Mouse (Mus musculus): ENCODE measurements around the gene Morn1.

Morn1 gene

GRCm38 (mm10) chr4:155162433-155163319 is 76.3 kb downstream of the Morn1 start:
- no peak for DNase-seq (ENCODE audit: low spot score)

DNA sequence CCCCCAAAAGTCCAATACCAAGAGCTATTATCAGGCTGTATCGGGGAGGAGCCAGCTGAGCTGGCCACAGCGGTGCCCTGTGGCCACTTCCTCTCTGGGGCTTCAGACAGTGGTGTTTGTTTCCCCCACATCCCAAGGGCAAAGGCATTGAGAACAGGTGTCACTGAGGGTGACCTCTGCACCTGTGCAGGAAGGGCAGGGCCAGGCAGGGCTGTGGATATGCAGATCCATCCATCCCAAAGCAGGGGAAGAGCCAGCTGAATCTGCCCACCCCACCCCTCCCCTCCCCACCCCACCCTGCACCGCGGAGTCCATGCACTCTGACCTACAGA is 76.9 kb downstream of the Morn1 start:
- DNase-seq (ENCODE audit: low spot score), result no peak

DNA sequence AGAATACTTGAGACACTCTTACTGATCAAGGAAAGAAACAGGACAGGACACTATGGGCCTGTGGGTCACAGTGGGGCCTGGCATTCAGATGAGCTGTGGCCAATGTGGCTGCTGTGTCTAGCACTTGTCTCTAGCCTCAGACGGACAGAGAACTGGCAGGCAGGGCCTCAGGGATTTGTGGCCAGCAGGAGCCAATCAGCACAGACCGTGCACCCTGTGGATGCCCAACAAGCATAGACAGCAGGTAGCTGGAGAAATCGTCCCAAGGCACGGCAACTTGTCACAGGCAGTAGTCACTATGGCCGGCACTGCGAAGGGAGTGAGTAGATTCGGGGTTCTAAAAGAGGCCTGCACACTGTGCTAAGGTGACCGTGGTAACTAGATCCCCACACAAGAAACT is 77.3 kb downstream of the Morn1 start:
- no peak for DNase-seq (ENCODE audit: low spot score)

- DNase-seq (ENCODE audit: low spot score), result no peak
These were observed 78.2 kb downstream of the Morn1 start for GRCm38 (mm10) chr4:155164550-155164949.

- no peak for DNase-seq (ENCODE audit: low spot score)
These were observed 79.5 kb downstream of the Morn1 start for GRCm38 (mm10) chr4:155165861-155166260.

DNA sequence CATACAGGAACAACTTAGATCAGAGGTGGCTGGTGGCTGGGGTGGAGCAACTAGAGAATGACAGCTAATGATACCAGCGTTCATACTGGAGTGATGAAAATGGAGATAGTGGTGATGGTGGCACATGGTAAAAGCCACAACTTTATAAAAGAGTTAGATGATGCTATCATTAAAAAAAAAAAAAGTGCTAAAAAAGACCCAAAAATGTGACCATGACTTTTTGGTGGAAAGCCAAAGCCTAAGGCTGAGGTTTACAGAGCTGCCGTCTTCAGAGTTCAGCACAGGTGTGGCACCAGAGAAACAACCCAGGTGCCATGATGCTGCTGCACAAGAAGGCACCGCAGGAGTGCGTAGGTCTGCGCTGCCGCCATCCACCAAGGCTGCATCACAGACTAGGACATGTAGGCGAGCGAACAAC is 82.5 kb downstream of the Morn1 start:
- DNase-seq (ENCODE audit: low spot score), result no peak

DNA sequence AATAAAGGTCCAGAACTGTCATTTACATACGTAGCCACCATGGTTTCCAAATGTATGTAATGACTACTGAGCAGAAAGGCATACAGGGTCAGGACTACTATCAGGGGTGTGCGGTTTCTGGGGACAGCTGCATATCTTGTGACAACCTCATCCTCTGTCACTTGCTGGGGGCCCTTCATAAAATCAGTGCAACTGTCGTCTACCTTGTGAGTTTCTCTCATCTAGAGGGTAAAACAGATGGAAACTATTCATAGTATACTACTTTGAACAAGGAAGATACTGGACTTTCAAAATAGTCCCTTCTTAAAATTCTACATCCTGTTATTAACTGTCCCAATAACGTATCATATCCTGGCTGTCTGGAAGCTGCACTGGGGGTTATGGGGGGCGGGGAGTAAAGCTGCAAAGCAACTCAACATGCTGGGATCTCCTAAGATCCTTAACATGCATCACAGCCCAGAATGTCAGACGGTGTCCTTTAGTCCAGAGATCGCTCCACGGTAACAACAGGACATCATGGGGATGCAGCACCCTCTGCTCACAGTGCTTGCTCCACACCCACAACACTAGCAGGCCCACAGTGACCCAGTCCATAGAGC is 84.3 kb downstream of the Morn1 start:
- no peak for DNase-seq (ENCODE audit: low spot score)

DNA sequence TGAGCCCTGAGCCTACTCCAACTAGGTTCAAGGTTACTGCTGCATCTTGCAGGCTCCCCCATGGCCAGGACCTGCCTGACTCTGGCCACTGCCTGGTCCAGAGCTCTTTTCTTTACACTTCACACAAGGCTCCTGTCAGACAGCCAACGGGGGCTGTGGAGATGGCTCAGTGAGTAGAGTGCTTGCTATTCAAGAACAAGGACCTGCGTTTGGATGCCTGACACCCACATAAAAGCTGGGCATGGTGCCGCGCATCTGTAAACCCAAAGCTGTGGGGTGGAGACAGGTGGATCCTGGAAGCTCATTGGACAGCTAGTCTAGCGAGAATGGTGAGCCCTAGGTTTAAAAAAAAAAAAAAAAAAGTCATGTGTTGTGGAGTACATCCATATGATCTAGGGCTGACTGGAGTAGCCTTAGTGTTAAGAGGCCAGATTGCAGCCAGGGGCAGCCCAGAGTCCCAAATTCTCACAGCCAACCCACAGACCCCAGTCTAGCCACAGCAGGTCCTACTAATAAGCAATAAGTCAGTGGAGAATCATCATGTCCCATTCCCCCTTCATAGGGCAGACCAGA is 85.7 kb downstream of the Morn1 start:
- no peak for DNase-seq (ENCODE audit: low spot score)

- DNase-seq (ENCODE audit: low spot score), result peak; percentile 89
These were observed 86.8 kb downstream of the Morn1 start for GRCm38 (mm10) chr4:155172909-155173821.

DNA sequence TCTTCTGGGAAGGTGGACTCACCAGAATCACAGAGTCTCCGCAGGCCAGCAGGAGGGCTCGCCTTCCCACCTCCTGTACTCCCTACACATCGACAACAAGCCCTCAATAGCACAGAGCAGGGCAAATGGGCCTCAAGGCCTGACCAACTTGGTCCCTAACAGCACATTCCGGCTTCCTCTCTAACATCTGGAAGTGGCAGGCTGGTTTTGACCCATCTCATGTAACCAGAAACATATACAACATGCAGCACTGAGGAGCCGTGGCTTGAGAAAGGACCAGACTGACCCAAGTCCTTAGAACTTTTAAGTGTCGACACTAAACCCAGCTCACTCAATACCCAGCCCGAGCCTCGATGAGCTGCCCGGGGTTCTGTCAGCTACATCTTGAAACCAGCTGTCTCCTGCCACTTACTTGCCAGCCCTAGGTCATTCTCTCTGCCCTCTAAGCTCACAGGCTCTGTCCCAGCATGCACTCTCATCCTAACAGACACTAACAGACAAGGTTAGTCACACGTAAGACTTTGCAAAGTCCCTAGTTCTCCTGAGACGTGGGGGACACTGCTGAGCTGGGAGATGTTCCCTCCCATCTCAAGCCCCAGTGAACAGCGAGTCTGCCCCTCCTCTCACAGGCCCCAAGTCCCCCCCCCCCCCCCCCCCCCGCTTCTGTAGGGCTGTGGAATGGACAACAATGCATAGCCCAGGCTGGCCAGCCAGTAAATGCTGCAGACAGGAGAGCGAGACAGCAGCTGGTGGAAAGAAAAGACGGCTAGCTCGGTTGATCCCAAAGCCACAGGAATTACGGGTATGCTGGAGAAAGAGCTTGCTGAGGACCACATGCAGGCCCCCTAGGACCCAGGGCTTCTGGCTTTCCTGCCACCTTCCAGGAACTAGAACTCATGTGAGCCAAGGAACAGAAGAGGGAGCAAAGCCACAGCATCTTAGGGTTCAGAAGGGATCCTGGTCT is 87.7 kb downstream of the Morn1 start:
- DNase-seq (ENCODE audit: low spot score), result no peak

DNA sequence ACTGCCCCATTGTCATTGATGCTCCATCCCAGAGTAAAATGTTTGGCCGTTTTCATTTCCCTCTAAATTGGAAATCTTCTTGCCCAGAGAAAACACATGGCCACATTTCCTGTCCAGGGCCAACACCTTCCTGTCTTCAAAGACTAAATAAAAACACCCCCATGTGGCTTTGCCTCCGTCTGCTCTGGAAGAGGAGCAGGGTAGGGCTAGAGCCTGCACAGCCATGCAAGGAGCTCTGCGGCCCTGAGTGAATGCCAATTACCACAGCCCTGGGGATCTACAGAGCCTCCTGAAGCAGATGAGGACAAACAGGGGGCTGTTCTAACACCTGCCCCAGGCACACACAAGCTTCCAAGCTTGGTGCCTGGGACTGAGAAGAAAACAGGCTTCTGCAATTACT is 89.8 kb downstream of the Morn1 start:
- DNase-seq (ENCODE audit: low spot score), result no peak

- DNase-seq (ENCODE audit: low spot score), result peak; percentile 60
These were observed 91.9 kb downstream of the Morn1 start for GRCm38 (mm10) chr4:155178274-155178673.

- DNase-seq (ENCODE audit: low spot score), result no peak
These were observed 92.7 kb downstream of the Morn1 start for GRCm38 (mm10) chr4:155178981-155179512.

GRCm38 (mm10) chr4:155183201-155183600 is 96.8 kb downstream of the Morn1 start:
- DNase-seq (ENCODE audit: low spot score), result no peak

GRCm38 (mm10) chr4:155184248-155185070 is 98.1 kb downstream of the Morn1 start:
- no peak for DNase-seq (ENCODE audit: low spot score)

DNA sequence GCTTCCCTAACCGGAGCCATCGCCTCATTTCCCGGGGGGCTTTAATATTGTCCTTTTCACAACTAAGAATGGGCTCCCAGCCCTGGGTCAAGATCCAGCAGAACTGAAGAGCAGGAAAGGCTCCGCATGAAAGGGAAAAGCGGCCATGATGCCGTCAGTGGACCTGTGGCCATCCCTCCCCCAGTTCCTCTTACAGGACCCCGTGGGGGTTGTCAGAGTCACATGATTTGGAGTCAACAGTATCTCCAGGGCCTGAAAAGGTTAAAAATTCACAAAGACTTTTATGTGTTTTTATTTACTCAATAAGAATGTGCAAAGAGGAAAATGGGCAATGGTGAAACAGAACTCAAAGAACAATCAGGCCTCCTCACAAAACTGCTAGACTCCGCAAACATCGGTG is 99.5 kb downstream of the Morn1 start:
- DNase-seq (ENCODE audit: low spot score), result no peak

- DNase-seq (ENCODE audit: low spot score), result no peak
These were observed 100.9 kb downstream of the Morn1 start for GRCm38 (mm10) chr4:155187192-155187674.

- DNase-seq (ENCODE audit: low spot score), result no peak
These were observed 102.0 kb downstream of the Morn1 start for GRCm38 (mm10) chr4:155188341-155188740.

DNA sequence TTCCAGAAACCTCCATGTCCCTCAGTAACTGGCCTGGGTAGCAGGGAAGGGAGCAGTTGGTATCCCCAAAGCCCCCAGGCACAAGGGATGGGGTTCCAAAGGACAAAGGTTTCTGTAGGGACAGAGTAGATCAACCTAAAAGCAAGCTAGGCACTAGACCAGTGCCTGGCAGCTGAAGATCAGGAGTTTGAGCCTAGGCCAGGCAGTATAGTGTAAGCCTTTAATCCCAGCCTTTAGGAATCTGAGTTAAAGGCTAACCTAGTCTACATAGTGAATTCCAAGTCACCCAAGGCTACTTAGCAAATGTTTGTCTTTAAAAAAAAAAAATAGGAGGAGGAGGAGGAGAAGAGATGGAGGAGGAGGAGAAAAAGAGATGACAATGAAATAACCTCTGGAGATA is 102.4 kb downstream of the Morn1 start:
- DNase-seq (ENCODE audit: low spot score), result no peak

DNA sequence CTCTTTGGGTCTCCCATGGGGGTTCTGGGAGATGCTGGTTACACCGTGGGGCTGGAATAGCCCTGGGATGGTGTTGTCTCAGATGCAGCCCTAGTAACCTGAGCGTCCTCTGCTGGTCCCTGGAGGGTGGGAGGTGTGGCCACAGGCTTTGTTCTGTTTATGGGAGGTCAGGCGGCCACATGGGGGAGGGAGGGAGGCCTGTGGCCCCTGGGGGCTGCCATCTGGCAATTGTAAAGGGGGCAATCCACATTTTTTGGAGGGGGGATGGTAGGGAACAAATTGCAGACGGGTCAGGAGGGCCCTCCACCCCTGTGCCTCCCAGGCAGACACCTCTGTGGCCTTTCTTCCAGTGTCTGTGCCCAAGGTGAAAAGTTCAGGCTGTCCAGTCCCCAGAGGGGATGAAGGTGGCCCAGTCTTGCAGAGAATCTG is 103.3 kb downstream of the Morn1 start:
- no peak for DNase-seq (ENCODE audit: low spot score)
